Mouse (Mus musculus) thymus, adult 2 months (tissue): Measurements from ENCODE around the gene Olfr169.

Experiments used
- CTCF ChIP-seq: fragments of 200-500 bp; IDR thresholded peaks from 2 replicates; pipeline ENCODE4 v1.5.1; 2012; ENCODE audit warnings: mild to moderate bottlenecking, control low read depth, low read length, moderate library complexity, borderline replicate concordance; ENCODE audit not compliant: control insufficient read depth, poor library complexity, insufficient read depth; ENCODE audit errors: extremely low read depth
- POLR2A ChIP-seq: fragments of 200-500 bp; IDR thresholded peaks from 2 replicates; pipeline ENCODE4 v1.6.1; 2012; ENCODE audit warnings: mild to moderate bottlenecking, low read length, control low read depth, moderate library complexity; ENCODE audit not compliant: control insufficient read depth, poor library complexity, insufficient read depth; ENCODE audit errors: extremely low read depth

DNA sequence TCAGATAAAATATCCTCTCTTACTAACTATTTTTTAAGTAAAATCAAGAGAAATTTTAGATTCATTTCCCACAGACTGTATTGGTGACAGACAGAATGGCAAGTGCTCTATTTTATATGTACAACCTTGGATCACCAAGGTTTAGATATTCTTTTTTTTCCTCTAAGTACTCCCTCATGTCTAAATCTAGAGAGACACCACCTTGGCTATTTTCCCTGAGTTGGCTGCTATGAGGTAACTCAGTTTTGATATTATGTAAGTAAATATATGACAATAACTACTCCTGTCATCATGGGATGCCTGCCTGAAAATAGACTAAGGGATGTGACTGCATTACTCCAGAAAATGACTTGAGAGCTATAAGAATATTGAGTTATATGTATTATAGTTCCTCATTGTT is 36.2 kb downstream of the Olfr169 start, which contains the start of gene Olfr168:
- TF ChIP-seq POLR2A (no peak), CTCF (no peak)
